Mouse (Mus musculus) limb, embryonic 11.5 days (tissue): Measurements from ENCODE around the gene Trex2. TPM values are rescaled to one million over a fixed set of nuclear protein-coding genes. Genes with fewer than 3 reads are reported as not detected.

ENCODE experiments used
- ATAC-seq: fragments of 200-750 bp; cut with Nextera tagmentation; 2 replicates; pipeline ENCODE4 v1.8.0; 2017; ENCODE audit warnings: low read depth; ENCODE audit not compliant: insufficient number of reproducible peaks, low FRiP score, low TSS enrichment
- DNase-seq: peaks from one replicate; pipeline ENCODE4 v3.0.0-alpha.2; 2015; ENCODE audit warnings: low spot score
- H3K27ac ChIP-seq: fragments of 300-500 bp; sonication (generic); replicated peaks from 2 replicates; pipeline ENCODE4 v1.5.1; 2014; ENCODE audit warnings: low read depth, mild to moderate bottlenecking, low read length
- H3K27me3 ChIP-seq: fragments of 300-500 bp; sonication (generic); 2 replicates; pipeline ENCODE4 v1.6.1; 2014; ENCODE audit warnings: mild to moderate bottlenecking, low read length, mixed read lengths; ENCODE audit not compliant: control insufficient read depth, insufficient read depth
- H3K36me3 ChIP-seq: fragments of 300-500 bp; sonication (generic); 2 replicates; pipeline ENCODE4 v1.6.1; 2014; ENCODE audit warnings: mild to moderate bottlenecking, low read length, moderate library complexity, mixed read lengths; ENCODE audit not compliant: control insufficient read depth, insufficient read depth
- H3K4me1 ChIP-seq: fragments of 300-500 bp; sonication (generic); 2 replicates; pipeline ENCODE4 v1.6.1; 2014; ENCODE audit warnings: low read length, mixed read lengths; ENCODE audit not compliant: control insufficient read depth, insufficient read depth
- H3K4me2 ChIP-seq: fragments of 300-500 bp; sonication (generic); 2 replicates; pipeline ENCODE4 v1.6.1; 2014; ENCODE audit warnings: low read depth, mild to moderate bottlenecking, moderate library complexity; ENCODE audit not compliant: severe bottlenecking
- H3K4me3 ChIP-seq: fragments of 300-500 bp; sonication (generic); 2 replicates; pipeline ENCODE4 v1.5.1; 2014; ENCODE audit warnings: low read depth, low read length
- H3K9ac ChIP-seq: fragments of 300-500 bp; sonication (generic); 2 replicates; pipeline ENCODE4 v1.6.1; 2014; ENCODE audit warnings: mild to moderate bottlenecking, low read length
- H3K9me3 ChIP-seq: fragments of 300-500 bp; sonication (generic); 2 replicates; pipeline ENCODE4 v1.6.1; 2016; ENCODE audit warnings: low read length; ENCODE audit not compliant: control insufficient read depth
- whole genome bisulfite sequencing: fragments of 180-500 bp; shearing (Covaris S2); extraction: QIAGEN DNeasy Blood & Tissue Kit; methylation state at CpG from one replicate; pipeline ENCODE4 v1.1.7; 2014; 5-methylcytosine and 5-hydroxymethylcytosine counted together
- polyA plus RNA-seq: library from polyadenylated mRNA; unstranded; fragments of >200 nt; fragmentation: Nextera tagmentation; extraction: Ambion mirVana; gene quantifications from 2 replicates; pipeline ENCODE4 v1.2.1, GENCODE M21; 2014

Trex2 gene
- polyA plus RNA-seq, 1 experiment from 2014 or later: not detected

DNA sequence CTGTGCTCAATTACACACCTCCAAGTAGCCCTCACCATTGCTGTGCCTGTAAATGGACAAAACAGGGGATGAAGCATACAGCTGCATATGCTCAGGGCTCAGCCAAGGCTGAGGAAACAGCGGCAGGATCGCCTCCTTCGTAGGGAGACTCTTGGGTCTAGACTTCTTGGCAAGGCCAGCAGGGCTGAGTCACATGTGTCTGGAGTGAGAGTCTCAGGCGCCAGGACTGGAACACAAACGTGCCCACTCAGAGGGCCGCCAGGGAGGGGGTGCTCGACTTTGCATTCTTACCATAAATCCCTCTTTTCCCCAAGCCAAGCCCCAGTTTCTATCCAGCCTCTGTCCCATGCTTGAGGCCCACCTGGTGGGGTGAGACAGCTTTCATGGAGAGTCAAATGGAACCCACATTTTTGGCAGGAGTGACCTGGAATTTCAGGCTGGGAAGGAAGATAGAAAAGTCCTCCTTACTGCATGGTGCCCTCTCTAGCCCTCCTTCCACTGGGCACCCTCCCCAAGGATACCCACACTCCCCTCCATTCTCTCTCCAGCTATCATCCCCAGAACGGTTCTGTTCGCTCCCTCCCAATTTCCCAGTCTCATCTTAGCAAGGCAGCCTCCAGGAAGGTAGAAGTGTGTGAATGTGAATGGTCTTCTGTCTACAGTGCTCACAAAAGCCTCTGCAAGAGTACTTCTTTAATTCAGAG, 30.5 kb upstream of the Trex2 start:
- no peak overlapping the region for H3K4me3 ChIP-seq
- H3K36me3 ChIP-seq: no peaks in the 10 kb centered on the region
- no peak for DNase-seq
- no peaks in the 10 kb centered on the region; the same call in 1 of the 2 replicates for H3K27me3 ChIP-seq
- no peak for ATAC-seq
- no peak overlapping the region for H3K9ac ChIP-seq
- no peak overlapping the region for H3K27ac ChIP-seq
- 69% methylated on average over 9 of the region's 9 CpGs for WGBS
- no peaks in the 10 kb centered on the region for H3K9me3 ChIP-seq
- H3K4me2 ChIP-seq: no peak overlapping the region
- peaks cover 7% of the 10 kb centered on the region; the same call in 1 of the 2 replicates for H3K4me1 ChIP-seq

DNA sequence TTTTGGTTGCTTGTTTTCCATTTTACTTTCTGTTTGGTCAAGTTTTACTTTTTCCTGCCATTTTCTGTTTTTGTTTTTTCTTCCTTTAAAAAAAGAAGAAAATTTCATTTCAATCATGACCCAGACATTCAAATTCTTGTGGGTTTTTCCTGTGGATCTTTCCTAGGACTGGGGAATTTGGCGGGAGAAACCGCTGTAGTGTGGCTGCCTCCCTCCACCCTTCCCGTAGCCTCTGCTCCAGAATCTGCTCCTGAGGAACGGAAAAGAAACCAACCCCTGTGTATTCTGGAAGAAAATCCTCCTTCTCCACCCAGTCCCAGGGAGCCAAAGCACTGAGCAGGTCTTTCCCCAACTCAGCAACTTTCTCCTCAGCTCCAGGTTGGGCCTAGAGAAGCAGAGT, 25.6 kb upstream of the Trex2 start:
- no peaks in the 10 kb centered on the region for H3K36me3 ChIP-seq
- DNase-seq (no peak), ATAC-seq (no peak)
- H3K4me3 ChIP-seq: no peak overlapping the region
- H3K9me3 ChIP-seq: no peaks in the 10 kb centered on the region
- H3K9ac ChIP-seq: no peak overlapping the region
- no peaks in the 10 kb centered on the region for H3K4me1 ChIP-seq
- 79% methylated on average over 4 of the region's 4 CpGs for WGBS
- H3K27ac ChIP-seq: no peak overlapping the region
- no peak overlapping the region for H3K4me2 ChIP-seq
- no peaks in the 10 kb centered on the region for H3K27me3 ChIP-seq

DNA sequence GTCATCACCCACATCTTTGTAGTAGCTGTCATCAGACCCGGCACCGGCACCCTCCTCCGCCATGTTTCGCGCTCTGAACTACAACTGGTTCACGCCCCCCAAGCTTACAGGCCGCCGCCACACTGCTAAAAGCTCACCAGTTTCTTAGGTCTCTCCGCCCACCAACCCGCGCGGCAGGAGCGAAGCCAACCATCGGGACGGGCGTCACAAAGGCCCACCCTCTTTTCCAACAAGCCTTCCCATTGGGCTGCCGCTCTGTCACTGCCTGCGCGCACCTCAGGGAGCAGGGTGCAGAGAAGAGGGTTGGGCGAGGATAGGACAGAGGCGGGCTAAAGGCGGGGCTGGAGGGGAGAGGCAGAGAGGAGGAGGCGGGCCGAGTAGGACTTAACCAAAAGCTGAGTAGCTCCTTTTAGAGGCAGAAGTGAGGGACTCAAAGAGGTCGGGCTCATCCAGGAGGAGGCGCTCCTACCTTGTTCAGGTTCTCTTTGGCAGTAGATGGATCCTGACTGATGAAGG, 23.8 kb upstream of the Trex2 start, which contains the start of gene Haus7:
Gene Haus7, minus strand, starts transcription at position 168 of the 516 bp plus-strand sequence.
- H3K4me3 ChIP-seq: peak within 1 kb of the TSS; percentile 51
- peak; percentile 88 for DNase-seq
- peak; percentile 100 for ATAC-seq
- no peaks in the 10 kb centered on the region for H3K36me3 ChIP-seq
- H3K9me3 ChIP-seq: no peaks in the 10 kb centered on the region
- H3K27ac ChIP-seq: no peak within 1 kb of the TSS
- peak within 1 kb of the TSS; percentile 54 for H3K4me2 ChIP-seq
- no peaks in the 10 kb centered on the region for H3K27me3 ChIP-seq
- H3K4me1 ChIP-seq: no peaks in the 10 kb centered on the region
- peak within 1 kb of the TSS; percentile 43; the same call in 1 of the 2 replicates for H3K9ac ChIP-seq
- 15% methylated on average over 26 of the region's 26 CpGs for WGBS

DNA sequence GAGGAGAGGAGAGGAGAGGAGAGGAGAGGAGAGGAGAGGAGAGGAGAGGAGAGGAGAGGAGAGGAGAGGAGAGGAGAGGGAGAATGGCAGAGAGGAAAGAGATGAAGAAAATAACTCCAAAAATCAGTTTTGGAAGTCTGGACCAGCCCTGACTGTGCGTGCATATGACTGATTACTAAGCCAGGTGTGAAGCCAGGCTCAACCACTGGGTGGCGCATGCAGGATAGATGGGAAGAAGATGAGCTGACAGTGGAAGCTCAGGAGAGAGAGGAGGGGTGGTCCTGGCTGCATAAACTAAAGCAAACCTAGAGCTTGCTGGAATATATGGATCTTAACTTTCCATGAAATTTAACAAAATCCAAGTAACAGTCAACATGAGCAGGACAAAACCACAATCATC, 16.8 kb upstream of the Trex2 start:
- no peak overlapping the region for H3K9ac ChIP-seq
- H3K4me3 ChIP-seq: no peak overlapping the region
- DNase-seq (no peak), ATAC-seq (no peak)
- H3K27ac ChIP-seq: no peak overlapping the region
- no peaks in the 10 kb centered on the region for H3K4me1 ChIP-seq
- no peaks in the 10 kb centered on the region for H3K9me3 ChIP-seq
- no peak overlapping the region for H3K4me2 ChIP-seq
- no peaks in the 10 kb centered on the region for H3K36me3 ChIP-seq
- H3K27me3 ChIP-seq: peaks cover 2% of the 10 kb centered on the region; the same call in 1 of the 2 replicates
- WGBS: 23% methylated on average over 2 of the region's 2 CpGs

DNA sequence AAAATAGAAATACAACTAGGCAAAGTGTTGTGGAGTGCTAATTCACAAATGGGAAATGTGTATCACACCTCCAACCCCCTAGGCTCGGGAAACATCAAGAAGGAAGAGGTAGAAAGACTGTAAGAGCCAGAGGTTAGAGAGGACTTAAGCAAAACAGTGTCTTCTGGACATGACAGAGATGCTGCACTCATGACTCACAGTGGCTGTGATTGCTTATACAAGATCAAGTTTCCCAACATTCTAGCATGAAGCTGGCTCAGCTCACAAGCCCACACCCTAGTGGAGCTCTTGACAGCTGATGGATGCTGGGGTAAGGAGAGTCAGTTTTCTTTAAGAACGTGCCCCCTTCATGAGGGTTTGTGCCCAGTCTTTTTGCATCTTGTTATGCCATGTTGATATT, 6.3 kb upstream of the Trex2 start:
- DNase-seq (no peak), ATAC-seq (no peak)
- no peaks in the 10 kb centered on the region for H3K4me1 ChIP-seq
- H3K9ac ChIP-seq: no peak overlapping the region
- 82% methylated on average over 2 of the region's 2 CpGs for WGBS
- H3K27ac ChIP-seq: no peak overlapping the region
- H3K36me3 ChIP-seq: no peaks in the 10 kb centered on the region
- no peaks in the 10 kb centered on the region for H3K27me3 ChIP-seq
- H3K4me3 ChIP-seq: no peak overlapping the region
- H3K4me2 ChIP-seq: no peak overlapping the region
- H3K9me3 ChIP-seq: no peaks in the 10 kb centered on the region

DNA sequence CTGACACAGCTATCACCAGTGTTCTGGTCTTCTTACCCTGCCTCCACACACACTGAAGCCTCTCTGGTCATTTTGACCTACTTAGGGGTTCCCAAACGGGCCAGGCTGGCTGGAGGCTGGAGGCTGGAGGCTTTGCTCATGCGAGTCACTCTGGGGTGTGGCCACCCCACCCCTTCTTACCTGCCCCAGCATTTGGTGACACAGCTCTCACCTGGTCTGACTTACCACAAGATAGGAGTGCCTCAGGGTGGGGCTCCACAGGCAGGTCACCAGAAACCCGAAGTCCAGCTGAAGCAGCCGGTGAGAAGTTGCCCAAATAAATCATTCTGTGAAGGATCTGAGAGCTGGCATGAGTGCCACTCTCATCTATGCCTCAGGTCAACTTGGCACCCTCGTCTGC, 2.3 kb downstream of the Trex2 start:
- Histone ChIP-seq H3K4me3 (no peak overlapping the region), H3K9ac (no peak overlapping the region), H3K9me3 (no peaks in the 10 kb centered on the region), H3K4me1 (no peaks in the 10 kb centered on the region), H3K27me3 (no peaks in the 10 kb centered on the region), H3K27ac (no peak overlapping the region), H3K36me3 (no peaks in the 10 kb centered on the region), H3K4me2 (no peak overlapping the region)
- no peak for DNase-seq
- 70% methylated on average over 5 of the region's 5 CpGs for WGBS
- ATAC-seq: no peak

DNA sequence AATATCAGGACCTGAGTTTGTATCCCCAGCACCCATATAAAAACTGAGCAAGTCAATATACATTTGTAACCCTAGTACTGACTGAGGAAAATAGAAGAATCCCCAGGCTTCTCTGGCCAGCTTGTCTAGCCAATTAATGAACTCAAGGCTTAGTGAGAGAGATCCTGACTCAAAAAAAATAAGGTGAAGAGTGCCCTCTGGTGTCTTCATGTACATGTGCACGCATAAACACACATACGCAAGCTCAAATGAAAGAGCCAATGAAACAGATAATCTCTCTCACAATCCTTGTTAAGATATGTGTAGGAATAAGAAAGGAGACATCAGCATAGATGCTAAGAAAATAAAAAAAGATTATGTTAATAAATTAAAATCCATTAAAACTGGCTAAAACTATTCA, 5.1 kb downstream of the Trex2 start:
- no peak for ATAC-seq
- Histone ChIP-seq H3K9me3 (no peaks in the 10 kb centered on the region), H3K9ac (no peak overlapping the region), H3K4me1 (no peaks in the 10 kb centered on the region), H3K4me2 (no peak overlapping the region), H3K27ac (no peak overlapping the region), H3K4me3 (no peak overlapping the region), H3K36me3 (no peaks in the 10 kb centered on the region), H3K27me3 (no peaks in the 10 kb centered on the region)
- no peak for DNase-seq
- 78% methylated on average over 2 of the region's 2 CpGs for WGBS

DNA sequence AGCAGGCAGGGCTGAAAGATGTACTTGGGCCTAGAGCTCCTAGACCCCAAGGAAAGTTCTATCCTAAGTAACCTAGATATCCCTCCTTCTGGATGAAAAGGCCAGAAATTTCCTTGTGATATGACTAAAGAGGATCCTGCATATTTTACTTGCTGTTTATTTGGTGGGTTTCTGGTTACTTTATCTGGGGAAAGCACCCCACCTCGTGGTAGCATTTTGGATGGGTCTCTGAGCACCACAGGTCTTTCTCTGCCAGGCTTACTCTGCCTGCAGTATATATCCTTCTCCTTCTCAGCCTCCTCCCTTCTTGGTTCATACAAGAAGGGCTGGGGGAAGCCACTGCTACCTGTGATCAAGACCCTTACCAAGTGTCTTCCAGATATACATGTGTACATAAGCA, 22.4 kb downstream of the Trex2 start:
- ATAC-seq (no peak), DNase-seq (no peak)
- Histone ChIP-seq H3K9me3 (no peaks in the 10 kb centered on the region), H3K4me3 (no peak overlapping the region), H3K4me1 (no peaks in the 10 kb centered on the region), H3K36me3 (no peaks in the 10 kb centered on the region), H3K9ac (no peak overlapping the region), H3K27me3 (peaks cover 2% of the 10 kb centered on the region), H3K27ac (no peak overlapping the region), H3K4me2 (no peak overlapping the region)
- WGBS: 47% methylated on average over 1 of the region's 1 CpGs
